Mouse (Mus musculus): ENCODE data around the gene Plau.

- TF ChIP-seq CTCF (IDR thresholded peaks at IDR 0.05; ENCODE audit: borderline replicate concordance, extremely low read depth, insufficient read depth, insufficient read length) (no peak), POLR2A (IDR thresholded peaks at IDR 0.05; ENCODE audit: borderline replicate concordance, extremely low read depth, insufficient read depth, insufficient read length, poor library complexity, severe bottlenecking) (no peak)
Measured at GRCm38 (mm10) chr14:20870110-20870509, 33.6 kb downstream of the Plau start.

Data from brain, embryonic 14.5 days (tissue).